Mouse (Mus musculus) thymus, adult 2 months (tissue): ENCODE results near the gene Gm49384.

Source experiments
- CTCF ChIP-seq: fragments of 200-500 bp; IDR thresholded peaks from 2 replicates; pipeline ENCODE4 v1.5.1; 2012; ENCODE audit warnings: mild to moderate bottlenecking, control low read depth, low read length, moderate library complexity, borderline replicate concordance; ENCODE audit not compliant: control insufficient read depth, poor library complexity, insufficient read depth; ENCODE audit errors: extremely low read depth
- POLR2A ChIP-seq: fragments of 200-500 bp; IDR thresholded peaks from 2 replicates; pipeline ENCODE4 v1.6.1; 2012; ENCODE audit warnings: mild to moderate bottlenecking, low read length, control low read depth, moderate library complexity; ENCODE audit not compliant: control insufficient read depth, poor library complexity, insufficient read depth; ENCODE audit errors: extremely low read depth

DNA sequence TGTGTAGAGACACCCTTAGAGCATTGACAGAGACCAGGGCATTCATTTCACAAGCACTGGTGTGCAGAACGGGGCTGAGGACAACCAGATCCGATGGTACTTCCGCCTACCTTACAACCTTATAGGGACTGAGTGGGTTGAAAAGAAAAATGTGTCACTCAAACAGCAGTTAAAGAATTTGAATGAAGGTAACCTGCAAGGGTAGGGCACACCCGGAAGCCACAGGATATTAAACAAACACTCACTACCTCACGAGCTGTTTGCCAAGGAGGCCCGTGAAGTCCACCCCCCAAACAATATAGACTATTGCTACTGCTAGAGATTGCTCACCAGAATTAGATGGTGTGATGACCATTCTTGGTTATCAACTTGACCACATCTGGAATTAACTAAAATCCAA lies 31.7 kb upstream of the Gm49384 start:
- TF ChIP-seq POLR2A (no peak), CTCF (no peak)
